Mouse (Mus musculus): ENCODE results near the gene Nanog.
"Not testable (repeated sequence)": the region's sequence is repeated elsewhere in the genome, so short reads cannot be mapped to it uniquely, and the experiment has no call there.

Nanog gene

DNA sequence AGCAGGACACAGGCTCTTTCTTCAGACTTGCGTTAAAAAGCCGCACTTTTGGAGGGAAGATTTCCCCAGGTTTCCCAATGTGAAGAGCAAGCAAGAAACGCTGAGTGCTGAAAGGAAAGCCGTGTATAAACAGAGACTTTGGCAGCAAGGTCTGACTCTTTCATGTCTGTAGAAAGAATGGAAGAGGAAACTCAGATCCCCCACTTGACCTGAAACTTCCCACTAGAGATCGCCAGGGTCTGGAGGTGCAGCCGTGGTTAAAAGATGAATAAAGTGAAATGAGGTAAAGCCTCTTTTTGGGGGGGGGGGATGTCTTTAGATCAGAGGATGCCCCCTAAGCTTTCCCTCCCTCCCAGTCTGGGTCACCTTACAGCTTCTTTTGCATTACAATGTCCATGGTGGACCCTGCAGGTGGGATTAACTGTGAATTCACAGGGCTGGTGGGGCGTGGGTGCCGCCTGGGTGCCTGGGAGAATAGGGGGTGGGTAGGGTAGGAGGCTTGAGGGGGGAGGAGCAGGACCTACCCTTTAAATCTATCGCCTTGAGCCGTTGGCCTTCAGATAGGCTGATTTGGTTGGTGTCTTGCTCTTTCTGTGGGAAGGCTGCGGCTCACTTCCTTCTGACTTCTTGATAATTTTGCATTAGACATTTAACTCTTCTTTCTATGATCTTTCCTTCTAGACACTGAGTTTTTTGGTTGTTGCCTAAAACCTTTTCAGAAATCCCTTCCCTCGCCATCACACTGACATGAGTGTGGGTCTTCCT is at the start of gene Nanog:
Nanog (plus strand) TSS at position 454 of the 765 bp plus-strand sequence.
- no peak for DNase-seq (ENCODE audit: low spot score in 2 of 2)

DNA sequence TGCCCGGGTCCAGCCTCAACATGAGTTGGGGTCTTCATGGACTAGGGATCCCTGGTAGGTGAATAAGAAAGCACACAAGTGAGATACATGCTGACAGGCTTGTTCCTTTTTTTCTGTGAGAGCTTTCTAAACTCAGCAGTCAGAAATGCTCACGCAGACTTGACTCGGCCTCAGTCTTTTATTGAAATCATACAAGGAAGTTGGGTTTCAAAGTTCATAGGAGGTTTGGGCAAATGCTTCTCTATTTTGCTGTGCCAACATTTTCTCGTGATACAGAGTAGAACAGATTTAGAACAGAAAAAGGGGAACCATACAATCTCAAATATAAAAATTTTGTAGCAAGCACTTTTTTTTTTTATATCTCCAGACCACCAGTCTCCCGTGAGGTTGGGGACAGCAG is 49.7 kb upstream of the Nanog start:
- no peak for DNase-seq (ENCODE audit: low spot score in 2 of 2)

DNA sequence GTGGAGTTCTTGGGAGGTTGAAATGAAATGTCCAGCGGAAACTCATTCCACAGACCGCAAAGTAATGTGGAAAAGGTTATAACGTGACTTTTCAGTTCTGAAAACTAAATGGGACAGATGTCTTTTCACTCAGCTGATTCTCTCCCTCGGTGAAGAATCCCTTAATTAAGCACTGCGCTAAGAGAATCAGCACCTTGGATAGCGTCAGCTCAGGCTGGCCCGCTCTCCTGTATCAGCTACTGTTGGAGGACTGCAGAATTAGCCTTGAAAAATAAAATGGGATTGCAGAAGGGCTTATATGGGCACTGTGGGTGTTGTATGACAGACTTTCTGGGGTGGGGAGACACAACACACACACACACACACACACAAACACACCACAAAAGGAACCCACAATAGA is 47.7 kb upstream of the Nanog start:
- DNase-seq (ENCODE audit: low spot score in 2 of 2), result no peak

- DNase-seq (ENCODE audit: low spot score in 2 of 2), result peak; percentile 31 to 50
Measured at GRCm38 (mm10) chr6:122660601-122661379, 46.5 kb upstream of the Nanog start.

DNA sequence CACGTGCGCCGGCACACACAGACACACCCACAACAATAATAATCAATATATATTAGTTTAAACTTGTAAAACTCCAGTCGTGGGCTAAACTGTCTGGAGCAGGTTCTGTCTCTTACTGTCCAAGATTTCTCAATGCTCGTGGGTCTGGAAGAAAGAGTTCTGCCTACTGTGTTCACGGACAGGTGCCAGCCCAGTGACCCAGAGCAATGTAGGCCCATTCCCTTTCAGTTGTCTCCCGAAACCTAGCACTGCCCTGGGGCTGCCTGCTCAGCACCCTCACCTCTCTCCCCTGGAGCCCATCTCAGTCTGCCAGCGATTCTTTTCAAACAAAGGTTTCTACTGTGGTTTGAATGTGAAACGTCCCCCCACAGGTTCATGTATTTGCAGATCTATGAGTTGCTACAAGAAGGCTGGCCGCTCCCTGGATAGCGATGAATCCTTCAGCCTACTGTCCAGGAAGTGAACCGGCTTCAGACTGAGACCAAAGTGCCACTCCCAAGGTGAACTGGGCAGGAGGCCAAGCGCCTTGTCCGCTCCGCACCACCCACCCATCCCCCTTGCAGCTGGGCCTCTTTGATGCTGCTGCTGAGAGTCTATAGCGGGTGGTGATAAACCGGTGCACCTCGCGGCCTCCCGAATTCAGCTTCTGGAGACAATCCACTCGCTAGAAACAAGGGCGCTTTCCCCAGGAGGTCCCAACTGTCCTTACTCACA is 44.6 kb upstream of the Nanog start:
- DNase-seq (ENCODE audit: low spot score in 2 of 2), result no peak

DNA sequence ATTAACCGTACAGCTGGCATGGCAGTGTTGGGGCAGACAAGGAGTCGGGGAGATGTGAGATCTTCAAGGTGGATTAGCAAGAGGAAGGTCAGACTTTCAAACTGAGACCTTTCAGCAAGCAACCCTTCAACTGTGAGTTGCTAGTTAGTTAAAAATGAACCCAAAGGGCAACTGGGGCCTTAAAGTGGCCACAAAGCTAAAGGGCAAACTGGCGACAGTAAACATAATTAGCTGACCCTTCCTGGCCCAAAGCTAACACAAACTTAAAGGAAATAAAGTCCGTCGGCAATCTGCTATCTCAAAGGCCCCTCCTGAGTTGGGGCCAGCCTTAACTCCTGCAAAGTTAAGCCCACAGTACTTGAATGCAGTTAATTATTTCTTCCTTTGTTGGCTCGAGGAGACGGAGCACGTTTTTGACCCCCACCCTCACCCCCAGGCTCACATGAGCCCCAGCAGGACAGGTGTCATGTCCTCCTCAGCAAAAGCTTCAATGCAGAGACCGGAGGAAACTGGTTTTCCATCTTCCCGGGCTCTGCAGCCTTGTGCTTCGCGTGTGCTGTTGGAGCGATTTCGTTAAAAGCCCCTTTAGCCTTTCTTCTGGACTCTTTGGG is 43.6 kb upstream of the Nanog start:
- no peak for DNase-seq (ENCODE audit: low spot score in 2 of 2)

DNA sequence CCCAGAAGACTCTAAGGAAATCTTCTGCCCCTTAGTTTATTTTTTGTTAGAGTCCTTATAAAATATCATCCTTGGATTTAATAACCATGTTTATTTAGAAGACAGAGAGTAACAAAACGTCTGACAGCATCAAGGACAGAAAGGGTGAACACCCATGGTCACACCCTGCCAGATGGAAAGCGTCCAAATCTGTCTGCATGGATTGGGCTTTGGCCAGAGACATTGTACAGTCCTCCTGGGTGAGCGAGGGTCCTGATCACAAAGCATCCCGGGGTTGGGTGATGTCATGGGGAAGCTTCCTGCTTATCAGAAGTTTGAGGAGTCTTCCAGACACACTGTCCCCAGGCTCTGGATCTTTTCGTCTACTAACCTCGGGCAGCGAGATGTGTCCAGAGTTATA is 41.4 kb upstream of the Nanog start:
- no peak for DNase-seq (ENCODE audit: low spot score in 2 of 2)

DNA sequence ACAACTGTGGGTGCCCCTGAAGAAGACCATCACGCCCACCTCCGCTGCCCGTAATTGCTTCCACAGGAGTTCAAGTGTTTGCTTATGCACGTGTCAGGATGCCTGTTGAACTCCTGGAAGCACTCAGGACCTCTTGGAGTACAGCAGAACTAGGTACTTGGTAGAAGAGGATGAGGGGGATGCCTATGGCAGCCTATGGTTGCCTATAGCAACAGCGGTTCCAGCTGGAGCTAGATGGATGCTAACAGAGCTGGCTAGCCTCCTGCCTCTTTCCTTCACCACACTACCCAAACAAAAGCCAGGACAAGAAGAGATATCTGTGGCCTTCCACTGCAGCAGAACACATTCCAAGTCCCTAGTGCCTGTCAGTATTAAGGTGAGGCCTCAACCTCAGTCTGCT is 39.6 kb upstream of the Nanog start:
- no peak for DNase-seq (ENCODE audit: low spot score in 2 of 2)

- no peak for DNase-seq (ENCODE audit: low spot score in 2 of 2)
Measured at GRCm38 (mm10) chr6:122668823-122669222, 38.5 kb upstream of the Nanog start.

DNA sequence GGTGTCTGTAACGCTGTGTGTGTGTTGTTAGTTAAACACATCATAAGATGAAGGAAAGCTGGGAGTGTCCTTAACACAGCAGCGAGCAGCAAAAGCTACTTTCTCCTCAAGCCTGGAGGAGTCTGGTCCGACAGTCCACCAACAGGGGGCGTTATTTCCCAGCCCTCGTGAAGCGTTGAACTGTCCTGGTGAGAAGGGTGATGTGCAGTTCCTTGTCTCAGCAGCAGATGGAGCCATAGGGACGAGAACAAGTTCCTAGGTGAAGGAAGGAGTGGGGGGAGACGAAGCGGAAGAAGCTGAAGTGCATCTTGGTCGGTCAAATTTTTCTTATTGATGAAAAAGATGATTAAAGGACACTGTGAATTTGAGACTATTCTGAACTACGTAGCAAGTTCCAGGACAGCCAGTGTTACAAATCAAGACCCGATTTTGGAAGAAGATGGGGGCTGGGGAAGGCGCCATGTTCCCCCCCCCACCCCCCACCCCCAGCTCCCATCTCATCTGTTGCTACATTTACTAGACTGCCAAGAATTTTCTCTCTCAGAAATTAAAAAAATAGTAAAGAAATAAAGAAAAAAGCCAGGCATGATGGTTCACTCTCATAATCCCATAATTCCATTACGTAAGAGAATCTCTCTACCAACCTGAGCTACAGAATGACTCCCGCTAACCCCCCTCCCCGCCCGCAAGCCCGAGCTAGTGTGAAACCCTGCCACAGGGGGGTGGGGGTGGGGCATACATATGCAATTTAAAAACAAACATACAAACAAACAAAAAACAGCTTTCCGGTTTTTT is 37.7 kb upstream of the Nanog start:
- DNase-seq (ENCODE audit: low spot score in 2 of 2), result peak; percentile 100

DNA sequence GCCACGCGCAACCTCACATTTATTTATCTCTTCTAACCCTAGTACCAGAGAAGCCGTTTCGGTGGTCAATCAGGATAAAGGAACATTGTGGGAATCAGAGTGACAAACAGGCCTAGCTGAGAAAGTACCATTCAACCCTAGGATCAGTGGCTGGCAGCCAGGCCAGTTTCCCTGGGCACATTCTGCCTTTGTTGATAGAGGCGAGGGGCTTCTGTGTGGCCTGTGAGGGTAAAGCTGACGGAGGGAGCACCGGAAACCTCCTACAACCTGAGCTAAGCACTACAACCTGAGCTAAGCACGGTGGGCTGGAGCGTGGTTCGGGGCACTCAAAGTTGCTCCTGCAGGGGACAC is 37.1 kb upstream of the Nanog start:
- DNase-seq (ENCODE audit: low spot score in 2 of 2), result no peak

DNA sequence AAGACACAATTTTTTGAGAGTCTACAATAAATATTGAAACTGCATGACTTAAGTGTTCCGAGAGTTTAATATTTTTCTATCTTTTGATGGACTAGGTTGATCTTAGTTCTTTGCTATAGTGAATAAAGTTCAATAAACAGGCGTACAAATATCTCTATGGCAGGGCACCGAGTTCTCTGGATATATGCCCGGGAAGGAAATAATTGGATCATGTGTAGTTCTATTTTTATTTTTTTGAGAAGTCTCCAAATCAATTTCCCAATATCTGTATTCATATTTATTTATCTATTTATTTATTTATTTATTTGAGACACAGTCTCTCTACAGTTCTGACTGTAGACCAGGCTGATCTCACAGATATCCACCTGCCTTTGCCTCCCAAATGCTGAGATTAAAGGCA is 36.4 kb upstream of the Nanog start:
- DNase-seq (ENCODE audit: low spot score in 2 of 2), result no peak

GRCm38 (mm10) chr6:122672746-122673145 is 34.5 kb upstream of the Nanog start:
- DNase-seq (ENCODE audit: low spot score in 2 of 2), result no peak

GRCm38 (mm10) chr6:122682646-122683045 is 24.6 kb upstream of the Nanog start:
- peak; percentile 30 to 48 for DNase-seq (ENCODE audit: low spot score in 2 of 2)

GRCm38 (mm10) chr6:122686709-122687108 is 20.6 kb upstream of the Nanog start:
- no peak for DNase-seq (ENCODE audit: low spot score in 2 of 2)

DNA sequence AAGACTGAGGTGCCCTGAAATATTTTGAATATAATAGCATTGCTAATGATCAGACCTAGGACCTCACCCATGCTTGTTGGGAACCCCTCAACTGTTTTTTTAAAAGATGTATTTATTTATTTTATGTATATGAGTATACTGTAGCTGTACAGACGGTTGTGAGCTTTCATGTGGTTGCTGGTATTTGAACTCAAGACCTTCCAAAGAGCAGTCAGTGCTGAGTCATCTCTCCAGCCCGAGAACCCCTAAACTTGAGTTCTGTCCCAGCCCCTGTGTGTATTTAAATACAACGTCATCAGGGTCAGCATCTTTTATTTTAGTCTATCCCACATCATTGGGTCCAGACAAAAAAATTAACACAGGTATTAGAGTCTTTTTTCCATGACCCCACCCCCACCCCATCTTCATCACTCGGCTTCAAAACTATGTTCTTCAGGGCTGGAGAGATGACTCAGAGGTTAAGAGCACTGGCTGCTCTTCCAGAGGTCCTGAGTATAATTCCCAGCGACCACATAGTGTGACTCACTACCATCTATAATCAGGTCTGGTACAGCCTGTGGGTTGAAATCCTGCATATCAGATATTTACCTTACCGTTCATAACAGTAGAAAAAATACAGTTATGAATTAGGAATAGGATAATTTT is 17.8 kb upstream of the Nanog start:
- DNase-seq (ENCODE audit: low spot score in 2 of 2), result no peak

DNA sequence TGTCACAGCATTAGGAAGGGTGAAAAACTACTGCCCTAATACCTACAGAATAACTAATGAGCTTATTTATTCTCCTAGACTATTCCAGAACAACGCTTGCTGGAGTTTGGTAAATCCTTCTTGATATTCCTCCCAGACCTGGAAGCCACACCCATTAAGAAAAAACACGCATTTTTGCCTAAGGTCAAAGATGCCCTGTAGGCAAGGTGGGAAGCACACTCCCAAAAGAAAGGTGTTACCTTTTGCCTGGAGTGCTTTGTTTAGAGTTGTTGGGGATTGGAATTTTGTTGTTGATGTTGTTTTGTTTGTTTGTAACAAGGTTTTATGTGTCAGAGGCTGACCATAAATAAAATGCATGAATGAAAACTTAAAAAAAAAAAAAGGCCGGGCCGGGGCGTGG is 17.2 kb upstream of the Nanog start:
- DNase-seq (ENCODE audit: low spot score in 2 of 2), result no peak

- no peak for DNase-seq (ENCODE audit: low spot score in 2 of 2)
Measured at GRCm38 (mm10) chr6:122695398-122695797, 11.9 kb upstream of the Nanog start.

GRCm38 (mm10) chr6:122699628-122700027 is 7.7 kb upstream of the Nanog start:
- not testable (repeated sequence) for DNase-seq (ENCODE audit: low spot score in 2 of 2)

DNA sequence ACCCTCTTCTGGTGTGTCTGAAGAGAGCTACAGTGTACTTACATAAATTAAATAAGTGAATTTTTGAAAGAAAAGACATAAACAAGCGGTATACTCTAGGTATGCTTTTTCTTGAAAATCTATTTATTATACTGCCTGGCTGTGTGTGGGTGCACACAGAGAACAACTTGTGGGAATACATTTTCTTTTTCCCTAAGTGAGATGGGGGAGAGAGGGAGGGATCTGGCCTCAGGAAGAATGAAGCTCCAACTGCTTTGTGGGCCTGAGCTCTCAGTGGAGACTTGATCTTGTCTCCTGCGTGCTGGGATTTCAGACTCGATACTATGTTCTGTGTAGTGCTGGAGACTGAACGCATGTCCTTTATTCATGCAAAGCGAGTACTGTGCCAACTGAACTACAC is 5.5 kb upstream of the Nanog start:
- DNase-seq (ENCODE audit: low spot score in 2 of 2), result no peak

Measured in frontal cortex, postnatal 25 days (tissue).